Mouse (Mus musculus) G1E-ER4 (cell line): ENCODE measurements at regions not wholly inside any gene's neighbourhood (a gene's known extent, or its start where the extent isn't known, plus 50 kb on each side); places are given as distances from the start of the nearest gene placed in this dataset.
A peak's percentile ranks its signal among the peaks of the same experiment; 100 is the strongest.

ENCODE experiments used
- GATA1 ChIP-seq: IDR thresholded peaks from one replicate; pipeline ENCODE4 v1.8.0; 2012; ENCODE audit warnings: low read length, inconsistent platforms

DNA sequence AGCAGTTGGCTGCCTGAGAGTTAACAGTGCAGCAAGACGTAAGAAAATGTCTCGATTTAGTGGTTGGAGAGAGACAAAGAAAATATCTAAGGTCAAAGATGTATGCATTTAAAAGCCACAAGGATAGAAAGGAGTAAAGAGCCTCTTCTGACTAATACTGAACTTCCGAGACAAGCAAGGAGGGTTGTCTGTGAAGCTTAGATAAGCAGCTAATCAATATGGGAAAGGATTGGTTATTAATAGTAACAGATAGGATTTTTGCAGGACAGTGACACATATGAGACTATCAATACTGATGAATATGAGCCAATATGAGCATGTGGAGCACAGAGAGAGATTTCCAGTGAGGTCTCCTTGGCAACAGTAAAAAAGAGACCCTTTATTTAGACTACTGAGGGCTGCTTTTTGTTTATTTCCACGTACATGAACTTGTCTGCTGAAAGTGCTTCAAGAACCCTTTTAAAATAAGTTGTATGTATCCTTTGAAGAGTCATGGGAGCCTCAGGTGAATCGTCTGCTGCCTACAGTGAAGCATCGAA is 202.2 kb upstream of the Nova1 start:
- peak; percentile 51 for TF ChIP-seq GATA1

GRCm38 (mm10) chr12:46992343-46992742 is 173.6 kb upstream of the Nova1 start:
- TF ChIP-seq GATA1: no peak

DNA sequence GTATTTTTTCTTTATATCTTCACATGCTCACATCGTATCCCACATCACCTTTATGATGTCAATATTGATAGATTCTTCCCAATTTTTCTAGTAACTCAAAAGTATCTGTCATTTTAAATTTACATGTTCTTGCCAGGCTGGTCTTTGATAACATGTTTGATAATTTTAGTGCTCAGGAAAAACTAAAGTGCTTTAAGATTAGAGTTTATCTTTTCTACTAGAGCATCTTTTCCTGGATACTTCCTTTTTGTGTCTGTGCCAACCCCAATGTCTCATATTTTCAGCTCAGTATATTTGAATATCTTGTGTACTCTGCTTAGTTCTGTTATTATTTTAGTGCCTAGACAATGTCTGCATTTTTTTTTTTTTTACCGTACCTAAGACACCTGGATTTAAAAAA is 170.2 kb upstream of the Nova1 start:
- TF ChIP-seq GATA1: no peak

DNA sequence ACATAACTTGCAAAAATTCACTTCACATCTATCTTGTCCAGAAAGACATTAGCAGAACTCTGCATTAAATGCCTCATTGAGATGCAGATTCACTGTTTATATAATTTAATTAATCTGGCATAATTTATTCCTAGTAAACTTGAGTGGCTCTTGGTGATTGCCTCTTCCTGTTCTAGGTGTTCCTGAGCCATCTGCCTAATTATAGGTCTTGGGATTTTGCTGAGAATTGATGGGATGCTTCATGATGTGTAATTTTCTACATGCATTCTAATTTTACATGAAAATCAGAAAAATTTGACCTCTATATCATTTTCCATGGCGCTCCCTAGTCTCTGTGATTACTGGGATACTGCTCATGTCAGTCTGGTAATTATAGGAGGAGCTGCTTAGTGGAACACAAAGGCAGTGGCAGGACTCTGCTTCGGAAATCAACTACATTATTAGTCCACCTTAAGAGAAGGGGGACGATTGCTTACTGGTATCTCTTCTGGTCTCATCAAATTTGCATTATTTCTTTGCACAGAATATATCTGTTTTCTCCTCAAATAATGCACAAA is 131.6 kb upstream of the Nova1 start:
- TF ChIP-seq GATA1: no peak

GRCm38 (mm10) chr12:46945707-46946106 is 127.0 kb upstream of the Nova1 start:
- no peak for TF ChIP-seq GATA1

GRCm38 (mm10) chr12:46931086-46931485 is 112.4 kb upstream of the Nova1 start:
- TF ChIP-seq GATA1: no peak

DNA sequence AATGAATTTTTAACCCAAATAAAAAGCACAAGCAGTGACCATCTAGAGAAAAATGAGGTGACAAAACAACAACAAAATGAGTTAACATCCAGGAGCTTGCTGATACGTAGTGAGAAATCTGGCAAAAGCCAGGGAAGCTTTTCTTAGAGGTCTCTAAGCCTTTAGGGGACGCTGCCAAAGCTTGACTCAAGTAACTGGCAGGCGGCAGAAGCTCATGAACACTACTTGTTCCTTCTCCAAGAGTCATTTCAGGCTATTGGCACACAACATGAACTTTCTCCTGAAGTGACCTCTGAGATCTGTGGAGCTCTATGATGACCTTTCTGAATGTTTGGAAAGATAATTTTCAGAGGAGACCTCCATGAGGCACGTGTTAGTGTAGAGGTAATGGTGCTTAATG is 98.6 kb upstream of the Nova1 start:
- TF ChIP-seq GATA1: no peak

DNA sequence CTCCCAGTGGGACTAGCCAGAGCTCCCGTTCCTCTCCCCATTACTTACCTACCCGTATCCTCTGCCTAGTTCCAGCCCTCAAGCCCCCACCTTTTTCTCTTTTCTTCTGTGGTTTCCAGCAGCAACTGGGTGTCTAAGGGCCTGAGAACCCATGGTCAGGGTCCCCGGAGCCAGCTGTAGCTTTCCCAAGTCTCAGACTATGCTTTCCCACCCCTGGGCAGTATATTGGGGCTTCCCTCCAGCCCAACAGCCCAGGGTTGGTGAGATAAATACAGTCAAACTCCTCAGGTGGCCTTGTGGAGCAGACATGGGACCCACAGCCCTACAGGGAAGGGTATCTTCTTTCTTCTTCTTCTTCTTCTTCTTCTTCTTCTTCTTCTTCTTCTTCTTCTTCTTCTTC is 59.4 kb upstream of the Nova1 start:
- no peak for TF ChIP-seq GATA1

DNA sequence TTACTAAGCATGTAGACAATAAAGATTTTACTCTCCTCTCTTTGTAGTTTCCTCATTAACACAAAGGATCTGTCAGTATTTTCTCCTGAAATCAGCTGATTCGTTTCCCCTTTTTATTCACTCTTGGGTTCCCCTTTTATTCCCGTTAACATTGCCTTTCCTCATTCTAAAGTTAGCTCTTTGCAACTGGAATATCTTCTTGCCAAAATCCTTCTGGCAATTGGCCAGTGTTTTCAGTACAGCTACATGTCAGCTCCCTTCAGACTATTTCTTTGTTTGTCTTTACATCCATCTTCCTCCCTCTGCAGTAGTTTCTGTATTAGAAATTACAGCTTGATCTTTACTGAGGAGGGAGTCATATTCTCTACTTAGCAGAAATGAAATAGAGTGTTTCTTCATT is 51.4 kb upstream of the Nova1 start:
- TF ChIP-seq GATA1: no peak
